Mouse (Mus musculus): Measurements from ENCODE around the gene Lasp1. TPM values are rescaled to one million over a fixed set of nuclear protein-coding genes. Genes with fewer than 3 reads are reported as not detected.

The Lasp1 gene
- polyA plus RNA-seq, 1 experiment from 2014 or later, result 27.5 TPM

DNA sequence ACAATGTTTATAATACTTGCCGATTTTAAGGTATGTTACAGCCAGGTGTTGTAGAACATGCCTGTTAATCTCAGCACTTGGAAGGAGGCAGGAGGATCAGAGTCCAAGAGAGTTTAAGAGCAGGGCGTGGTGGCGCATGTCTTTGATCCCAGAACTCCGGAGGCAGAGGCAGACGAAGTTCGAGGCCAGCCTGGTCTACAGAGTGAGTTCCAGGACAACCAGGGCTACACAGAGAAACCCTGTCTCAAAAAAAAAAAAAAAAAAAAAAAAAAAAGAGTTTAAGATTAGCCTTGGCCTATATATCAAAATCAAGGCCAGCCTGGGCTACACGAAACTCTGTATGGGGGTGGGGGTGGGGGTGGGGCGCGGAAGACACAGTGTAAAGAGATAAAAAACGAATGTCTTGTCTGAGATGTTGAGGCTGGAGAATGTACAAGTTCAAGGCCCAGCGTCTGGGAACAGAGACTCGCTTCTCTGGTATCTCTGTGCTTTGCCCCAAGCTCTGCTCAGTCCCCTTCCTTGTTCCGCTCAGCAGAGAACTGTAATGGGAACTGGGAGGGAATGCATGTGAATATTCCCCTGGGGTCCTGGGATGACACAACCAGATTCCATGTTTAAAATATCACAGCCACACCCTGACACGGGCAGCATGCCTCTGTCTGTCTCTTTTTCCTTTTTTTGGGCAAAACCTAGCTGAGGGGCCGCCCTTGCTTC is 1.3 kb upstream of the Lasp1 start:
- Histone ChIP-seq H3K9ac (no peak overlapping the region), H3K9me3 (replicated peaks) (no peaks in the 10 kb centered on the region), H3K27ac (no peak overlapping the region), H3K36me3 (no peaks in the 10 kb centered on the region), H3K4me2 (peak overlapping the region; percentile 96), H3K4me1 (replicated peaks) (peaks cover 53% of the 10 kb centered on the region), H3K4me3 (replicated peaks) (peak overlapping the region; percentile 77; the same call in 1 of the 2 replicates), H3K27me3 (0 out of 2 replicates have a peak, but pooled peaks cover 7% of the 10 kb centered on the region)
- WGBS (ENCODE audit: insufficient replicate concordance), result 50% methylated on average over 15 of the region's 15 CpGs
- no peak for DNase-seq
- ATAC-seq (ENCODE audit: low read depth), result no peak

DNA sequence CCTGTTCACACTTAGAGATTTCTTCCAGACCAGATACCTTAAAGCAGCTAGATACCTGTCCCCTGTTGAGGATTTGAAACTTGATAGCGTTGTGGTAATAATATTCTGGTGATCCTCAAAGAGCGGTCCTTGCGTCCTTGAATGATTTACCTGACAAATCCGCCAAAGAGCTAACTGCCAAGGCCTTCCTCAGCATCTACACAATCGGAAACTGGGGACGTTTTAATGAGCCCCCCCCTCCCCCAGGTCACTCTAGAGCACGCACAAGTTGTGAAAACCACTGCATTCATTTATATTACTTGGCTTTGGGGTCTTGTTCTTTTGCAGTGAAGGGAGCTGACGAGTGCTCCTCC is 741 bp upstream of the Lasp1 start:
- H3K4me2 ChIP-seq, result peak overlapping the region; percentile 96
- DNase-seq (no peak), ATAC-seq (ENCODE audit: low read depth) (no peak)
- peak overlapping the region; percentile 77 for H3K4me3 ChIP-seq (replicated peaks)
- no peaks in the 10 kb centered on the region for H3K36me3 ChIP-seq
- H3K9me3 ChIP-seq (replicated peaks), result no peaks in the 10 kb centered on the region
- WGBS (ENCODE audit: insufficient replicate concordance), result 48% methylated on average over 8 of the region's 8 CpGs
- 0 out of 2 replicates have a peak, but pooled peaks cover 7% of the 10 kb centered on the region for H3K27me3 ChIP-seq
- peaks cover 56% of the 10 kb centered on the region for H3K4me1 ChIP-seq (replicated peaks)
- no peak overlapping the region for H3K9ac ChIP-seq
- H3K27ac ChIP-seq, result no peak overlapping the region

- ATAC-seq (ENCODE audit: low read depth) (peak; percentile 75), DNase-seq (peak; percentile 69)
- Histone ChIP-seq H3K9me3 (replicated peaks) (no peaks in the 10 kb centered on the region), H3K27me3 (0 out of 2 replicates have a peak, but pooled peaks cover 7% of the 10 kb centered on the region), H3K4me3 (replicated peaks) (peak overlapping the region; percentile 77), H3K27ac (peak overlapping the region; percentile 89), H3K4me1 (replicated peaks) (peaks cover 66% of the 10 kb centered on the region), H3K4me2 (peak overlapping the region; percentile 96), H3K36me3 (no peaks in the 10 kb centered on the region), H3K9ac (peak overlapping the region; percentile 81)
- WGBS (ENCODE audit: insufficient replicate concordance), result under 1% methylated on average over 69 of the region's 71 CpGs
Observed at GRCm38 (mm10) chr11:97799146-97799993, 570 bp downstream of the Lasp1 start.

DNA sequence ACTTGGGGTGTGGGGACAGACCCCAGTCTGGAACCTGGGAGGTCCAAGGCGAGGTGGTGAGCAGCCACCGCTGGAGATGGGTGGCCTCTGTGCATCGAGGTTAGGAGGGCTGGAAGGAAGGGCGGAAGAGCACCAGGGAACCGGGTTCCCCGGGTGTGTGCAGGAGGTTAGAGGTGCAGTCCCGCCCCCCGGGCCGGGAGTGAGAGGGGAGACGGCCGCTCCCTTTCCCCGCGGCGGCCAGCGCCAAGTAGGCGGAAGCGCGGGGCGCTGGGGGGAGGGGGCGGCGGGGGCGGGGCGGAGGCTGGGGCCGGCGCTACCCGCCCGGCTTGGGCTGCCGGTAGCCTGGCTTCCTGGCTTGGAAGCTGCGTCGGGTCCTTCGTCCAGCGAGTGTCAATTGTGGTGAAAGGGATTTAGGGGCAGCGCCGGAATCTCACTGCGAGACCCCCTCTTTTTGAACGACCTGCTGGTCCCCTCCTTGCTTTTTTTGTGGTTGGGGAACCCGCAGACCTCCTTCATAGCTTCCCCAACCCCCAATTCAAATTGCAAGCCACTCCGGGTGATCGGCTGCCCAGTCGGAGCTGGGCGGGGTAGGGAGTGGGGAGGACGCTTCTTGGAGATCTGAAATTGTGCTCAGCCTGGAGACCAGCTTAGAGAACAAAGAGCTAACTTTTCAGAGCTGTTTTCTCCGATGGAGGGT is 1.3 kb downstream of the Lasp1 start:
- peak overlapping the region; percentile 89 for H3K27ac ChIP-seq

DNA sequence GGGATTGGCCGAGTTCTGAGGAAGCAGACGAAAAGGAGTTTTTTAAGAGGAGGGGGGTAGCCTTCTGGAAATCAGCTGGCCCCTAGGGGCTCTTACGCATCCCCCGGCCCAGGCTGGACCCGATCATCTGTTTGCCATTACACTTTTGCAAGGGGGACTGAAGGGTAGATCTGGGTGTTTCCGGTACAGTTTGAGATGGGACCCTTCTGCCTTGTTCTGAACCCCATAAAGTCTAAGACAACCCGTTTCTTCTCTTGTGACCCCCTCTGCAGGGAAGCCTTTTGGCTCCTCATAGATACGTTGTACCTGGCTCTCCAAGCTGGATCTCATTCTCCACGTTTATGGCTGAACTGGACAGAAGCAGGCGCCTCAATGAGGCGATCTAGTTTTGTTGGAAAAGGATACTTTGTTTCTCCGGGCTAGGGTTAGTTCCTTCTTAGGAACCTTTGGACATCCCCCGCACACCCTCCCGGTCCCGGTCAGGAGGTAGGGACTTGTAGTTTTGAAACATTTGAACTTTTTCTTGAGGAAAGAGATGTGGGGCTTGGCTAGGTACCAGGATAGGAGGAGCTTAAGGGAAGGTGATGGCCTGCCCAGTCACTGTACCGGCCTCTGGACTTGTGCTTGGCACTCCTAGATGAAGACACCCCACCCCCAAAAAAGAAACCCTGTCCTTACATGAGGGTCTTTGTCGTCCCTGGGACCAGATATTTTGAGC is 2.0 kb downstream of the Lasp1 start:
- no peaks in the 10 kb centered on the region for H3K9me3 ChIP-seq (replicated peaks)
- peak overlapping the region; percentile 77 for H3K4me3 ChIP-seq (replicated peaks)
- peaks cover 80% of the 10 kb centered on the region for H3K4me1 ChIP-seq (replicated peaks)
- no peaks in the 10 kb centered on the region for H3K36me3 ChIP-seq
- H3K27me3 ChIP-seq, result 0 out of 2 replicates have a peak, but pooled peaks cover 7% of the 10 kb centered on the region
- ATAC-seq (ENCODE audit: low read depth), result no peak
- H3K9ac ChIP-seq, result peak overlapping the region; percentile 81
- peak overlapping the region; percentile 96 for H3K4me2 ChIP-seq
- DNase-seq, result no peak
- 9% methylated on average over 17 of the region's 17 CpGs for WGBS (ENCODE audit: insufficient replicate concordance)
- H3K27ac ChIP-seq, result peak overlapping the region; percentile 89

More for the DNA sequence above, 1.3 kb downstream of the Lasp1 start:
- peak overlapping the region; percentile 81 for H3K9ac ChIP-seq
- peak; percentile 62 for ATAC-seq (ENCODE audit: low read depth)
- H3K4me3 ChIP-seq (replicated peaks), result peak overlapping the region; percentile 77
- no peaks in the 10 kb centered on the region for H3K9me3 ChIP-seq (replicated peaks)
- peak overlapping the region; percentile 96 for H3K4me2 ChIP-seq
- H3K27me3 ChIP-seq, result 0 out of 2 replicates have a peak, but pooled peaks cover 7% of the 10 kb centered on the region
- DNase-seq, result peak; percentile 57
- H3K4me1 ChIP-seq (replicated peaks), result peaks cover 73% of the 10 kb centered on the region
- under 1% methylated on average over 39 of the region's 43 CpGs for WGBS (ENCODE audit: insufficient replicate concordance)
- H3K36me3 ChIP-seq, result no peaks in the 10 kb centered on the region

GRCm38 (mm10) chr11:97801409-97802193 is 2.8 kb downstream of the Lasp1 start:
- no peak for ATAC-seq (ENCODE audit: low read depth)
- H3K36me3 ChIP-seq, result no peaks in the 10 kb centered on the region
- H3K4me1 ChIP-seq (replicated peaks), result peaks cover 86% of the 10 kb centered on the region
- peak overlapping the region; percentile 66 for H3K27ac ChIP-seq
- peak overlapping the region; percentile 81 for H3K9ac ChIP-seq
- H3K9me3 ChIP-seq (replicated peaks), result no peaks in the 10 kb centered on the region
- H3K4me2 ChIP-seq, result peak overlapping the region; percentile 96
- H3K4me3 ChIP-seq (replicated peaks), result peak overlapping the region; percentile 77
- 30% methylated on average over 8 of the region's 8 CpGs for WGBS (ENCODE audit: insufficient replicate concordance)
- H3K27me3 ChIP-seq, result 0 out of 2 replicates have a peak, but pooled peaks cover 7% of the 10 kb centered on the region
- no peak for DNase-seq

DNA sequence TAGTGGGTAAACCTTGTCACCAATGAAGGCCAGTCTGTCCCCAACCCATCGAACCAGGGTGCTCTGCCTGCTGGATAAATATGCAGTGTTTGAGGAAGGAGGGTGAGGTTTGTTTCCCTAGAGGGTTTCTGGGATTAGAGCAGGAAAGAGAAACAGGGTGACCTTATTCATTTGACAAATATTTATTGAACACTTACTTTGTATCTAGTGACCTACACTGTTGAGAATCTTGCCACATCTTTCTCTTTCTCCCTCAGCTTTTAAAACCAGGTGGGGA is 3.3 kb downstream of the Lasp1 start:
- H3K4me2 ChIP-seq, result peak overlapping the region; percentile 96
- no peak for DNase-seq
- 0 out of 2 replicates have a peak, but pooled peaks cover 7% of the 10 kb centered on the region for H3K27me3 ChIP-seq
- no peaks in the 10 kb centered on the region for H3K9me3 ChIP-seq (replicated peaks)
- peaks cover 88% of the 10 kb centered on the region for H3K4me1 ChIP-seq (replicated peaks)
- 0 out of 2 replicates have a peak, but pooled peaks cover 4% of the 10 kb centered on the region for H3K36me3 ChIP-seq
- 0 out of 2 replicates have a peak overlapping the region, but pooled peaks have one; percentile 29 for H3K9ac ChIP-seq
- peak overlapping the region; percentile 66 for H3K27ac ChIP-seq
- WGBS (ENCODE audit: insufficient replicate concordance), result 20% methylated on average over 1 of the region's 1 CpGs
- peak overlapping the region; percentile 77; the same call in 1 of the 2 replicates for H3K4me3 ChIP-seq (replicated peaks)
- ATAC-seq (ENCODE audit: low read depth), result no peak

- peak overlapping the region; percentile 66 for H3K27ac ChIP-seq
Observed at GRCm38 (mm10) chr11:97802495-97802894, 3.7 kb downstream of the Lasp1 start.

GRCm38 (mm10) chr11:97803847-97804246 is 5.0 kb downstream of the Lasp1 start:
- WGBS (ENCODE audit: insufficient replicate concordance), result 60% methylated on average over 5 of the region's 5 CpGs
- peaks cover 89% of the 10 kb centered on the region for H3K4me1 ChIP-seq (replicated peaks)
- no peak overlapping the region for H3K4me2 ChIP-seq
- H3K27me3 ChIP-seq, result no peaks in the 10 kb centered on the region
- no peaks in the 10 kb centered on the region for H3K9me3 ChIP-seq (replicated peaks)
- H3K36me3 ChIP-seq, result 0 out of 2 replicates have a peak, but pooled peaks cover 6% of the 10 kb centered on the region
- 0 out of 2 replicates have a peak, but pooled peaks have one; percentile 20 for ATAC-seq (ENCODE audit: low read depth)
- no peak overlapping the region for H3K4me3 ChIP-seq (replicated peaks)
- no peak overlapping the region; the same call in 1 of the 2 replicates for H3K27ac ChIP-seq
- H3K9ac ChIP-seq, result no peak overlapping the region
- no peak for DNase-seq

More at GRCm38 (mm10) chr11:97802495-97802894, 3.7 kb downstream of the Lasp1 start:
- H3K9ac ChIP-seq, result peak overlapping the region; percentile 29; the same call in 1 of the 2 replicates
- 0 out of 2 replicates have a peak, but pooled peaks cover 4% of the 10 kb centered on the region for H3K36me3 ChIP-seq
- H3K4me3 ChIP-seq (replicated peaks), result no peak overlapping the region
- H3K4me2 ChIP-seq, result 0 out of 2 replicates have a peak overlapping the region, but pooled peaks have one; percentile 96
- ATAC-seq (ENCODE audit: low read depth), result no peak
- H3K9me3 ChIP-seq (replicated peaks), result no peaks in the 10 kb centered on the region
- WGBS (ENCODE audit: insufficient replicate concordance), result 60% methylated on average over 6 of the region's 6 CpGs
- no peak for DNase-seq
- H3K27me3 ChIP-seq, result 0 out of 2 replicates have a peak, but pooled peaks cover 7% of the 10 kb centered on the region
- H3K4me1 ChIP-seq (replicated peaks), result peaks cover 88% of the 10 kb centered on the region
